Mouse (Mus musculus): Measurements from ENCODE around the gene Rad51b.

GRCm38 (mm10) chr12:79393636-79394035 is 96.6 kb downstream of the Rad51b start:
- TF ChIP-seq POLR2A (IDR thresholded peaks at IDR 0.05; ENCODE audit: insufficient read depth, low read length): no peak
- TF ChIP-seq CTCF (IDR thresholded peaks at IDR 0.05; ENCODE audit: low read depth, low read length): no peak
- no peak for TF ChIP-seq EP300 (IDR thresholded peaks at IDR 0.05; ENCODE audit: insufficient read depth, low read depth, low read length)
